Mouse (Mus musculus): Measurements from ENCODE around the gene Nfkbie.

The Nfkbie gene

GRCm38 (mm10) chr17:45602984-45603383, 47.5 kb downstream of the Nfkbie start:
- TF ChIP-seq NANOG (IDR thresholded peaks at IDR 0.05; ENCODE audit: borderline replicate concordance, low read length) = no peak
- no peak for TF ChIP-seq POU5F1 (IDR thresholded peaks at IDR 0.05; ENCODE audit: borderline replicate concordance, low read length)
- no peak for TF ChIP-seq CTCF (conservative IDR thresholded peaks at IDR 0.05; ENCODE audit: low read length)
- peaks cover 83% of the 10 kb centered on the region for H3K4me1 ChIP-seq (replicated peaks; ENCODE audit: low read depth, low read length)
- H3K36me3 ChIP-seq (ENCODE audit: insufficient read depth, low read length) = peaks cover 22% of the 10 kb centered on the region

DNA sequence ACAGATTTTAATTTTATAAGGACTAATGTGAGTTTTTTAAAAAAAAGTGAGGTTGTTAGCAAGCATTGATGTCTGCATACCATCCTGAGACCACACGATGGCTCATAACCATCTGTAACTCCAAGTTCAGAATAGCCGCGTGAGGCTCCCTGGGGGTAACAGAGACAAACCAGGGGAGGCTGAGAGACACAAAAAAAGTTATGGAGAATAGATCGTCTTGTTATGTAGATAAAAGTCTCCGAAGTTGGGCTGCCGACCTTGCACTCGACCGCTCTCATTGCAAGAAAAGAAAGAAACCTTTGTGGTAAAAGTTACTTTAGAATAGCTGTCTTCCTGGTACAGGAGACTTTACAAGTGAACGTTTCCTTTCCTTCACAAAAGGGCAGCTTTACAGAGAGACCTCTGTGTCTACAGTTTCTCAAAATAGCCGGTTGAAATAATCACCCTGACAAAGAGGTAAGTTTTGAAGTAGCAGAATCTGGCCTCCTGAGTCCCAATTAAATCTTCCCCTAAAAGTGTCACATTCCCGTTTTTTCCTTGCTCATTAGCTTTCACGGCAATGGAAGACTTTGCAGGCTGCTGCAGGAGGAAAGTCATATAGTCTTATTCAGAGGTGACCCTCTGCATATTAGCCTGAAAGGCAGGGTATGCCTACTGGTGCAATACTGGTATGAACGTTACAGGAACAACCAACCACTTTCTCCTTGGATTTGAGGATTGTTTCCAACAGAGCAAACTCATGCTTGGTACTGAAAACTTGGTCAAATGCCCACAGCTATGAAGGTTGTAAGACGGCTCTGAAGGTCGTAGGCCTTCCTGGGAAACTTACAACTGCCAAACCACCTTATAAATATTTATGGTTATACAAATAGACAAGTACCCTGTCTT, 51.7 kb downstream of the Nfkbie start:
- H3K4me3 ChIP-seq (replicated peaks; ENCODE audit: low read length) = no peak overlapping the region
- H3K4me1 ChIP-seq (replicated peaks; ENCODE audit: low read depth, low read length) = peaks cover 93% of the 10 kb centered on the region
- peak; percentile 97 for TF ChIP-seq NANOG (IDR thresholded peaks at IDR 0.05; ENCODE audit: borderline replicate concordance, low read length)
- TF ChIP-seq POU5F1 (IDR thresholded peaks at IDR 0.05; ENCODE audit: borderline replicate concordance, low read length) = no peak
- H3K36me3 ChIP-seq (ENCODE audit: insufficient read depth, low read length) = no peaks in the 10 kb centered on the region
- H3K27me3 ChIP-seq (ENCODE audit: insufficient read depth, low read length) = no peaks in the 10 kb centered on the region
- no peaks in the 10 kb centered on the region for H3K9me3 ChIP-seq (ENCODE audit: low read length)

More at GRCm38 (mm10) chr17:45602984-45603383, 47.5 kb downstream of the Nfkbie start:
- Histone ChIP-seq H3K27me3 (ENCODE audit: insufficient read depth, low read length) (no peaks in the 10 kb centered on the region), H3K4me3 (replicated peaks; ENCODE audit: low read length) (peak overlapping the region; percentile 93), H3K9me3 (ENCODE audit: low read length) (no peaks in the 10 kb centered on the region)

- Histone ChIP-seq H3K36me3 (ENCODE audit: insufficient read depth, low read length) (no peaks in the 10 kb centered on the region), H3K4me1 (replicated peaks; ENCODE audit: low read depth, low read length) (peaks cover 94% of the 10 kb centered on the region), H3K27me3 (ENCODE audit: insufficient read depth, low read length) (no peaks in the 10 kb centered on the region), H3K9me3 (ENCODE audit: low read length) (no peaks in the 10 kb centered on the region), H3K4me3 (replicated peaks; ENCODE audit: low read length) (no peak overlapping the region)
- TF ChIP-seq NANOG (IDR thresholded peaks at IDR 0.05; ENCODE audit: borderline replicate concordance, low read length) (no peak), POU5F1 (IDR thresholded peaks at IDR 0.05; ENCODE audit: borderline replicate concordance, low read length) (no peak), CTCF (conservative IDR thresholded peaks at IDR 0.05; ENCODE audit: low read length) (no peak)
Measured at GRCm38 (mm10) chr17:45608396-45608795, 52.9 kb downstream of the Nfkbie start.

DNA sequence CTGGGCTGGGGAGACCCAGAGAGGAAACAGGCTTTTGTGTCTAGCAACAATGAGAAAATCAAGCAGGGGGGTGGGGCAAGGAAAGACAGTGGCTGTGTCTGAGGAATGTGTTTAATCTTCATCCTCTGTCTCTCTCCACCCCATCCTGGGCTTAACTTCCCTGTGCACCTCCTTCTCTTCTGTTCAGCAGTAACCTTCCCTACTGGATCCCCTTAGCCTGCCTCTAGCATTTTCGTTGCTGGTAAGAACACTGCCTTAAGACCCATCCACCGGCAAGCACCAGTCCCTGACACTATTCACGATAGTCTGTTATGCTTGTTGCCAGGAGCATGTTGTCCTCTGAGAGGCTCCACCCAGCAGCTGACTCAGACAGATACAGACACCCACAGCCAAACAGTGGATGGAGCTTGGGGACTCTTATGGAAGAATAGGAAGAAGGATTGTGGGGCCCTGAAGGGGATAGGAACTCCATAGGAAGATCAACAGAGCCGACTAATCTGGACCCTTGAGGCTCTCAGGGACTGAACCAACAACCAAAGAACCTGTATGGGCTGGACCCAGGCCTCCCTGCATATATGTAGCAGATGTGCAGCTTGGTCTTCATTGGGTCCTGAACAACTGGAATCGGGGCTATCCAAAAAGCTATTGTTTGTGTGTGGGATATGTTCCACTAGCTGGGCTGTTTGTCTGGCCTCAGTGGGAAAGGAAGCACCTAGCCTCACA, 54.8 kb downstream of the Nfkbie start:
- TF ChIP-seq NANOG (IDR thresholded peaks at IDR 0.05; ENCODE audit: borderline replicate concordance, low read length) = no peak
- TF ChIP-seq POU5F1 (IDR thresholded peaks at IDR 0.05; ENCODE audit: borderline replicate concordance, low read length) = no peak
- no peak for TF ChIP-seq CTCF (conservative IDR thresholded peaks at IDR 0.05; ENCODE audit: low read length)
- H3K27me3 ChIP-seq (ENCODE audit: insufficient read depth, low read length) = no peaks in the 10 kb centered on the region
- H3K9me3 ChIP-seq (ENCODE audit: low read length) = no peaks in the 10 kb centered on the region
- peak overlapping the region; percentile 46 for H3K4me3 ChIP-seq (replicated peaks; ENCODE audit: low read length)
- H3K4me1 ChIP-seq (replicated peaks; ENCODE audit: low read depth, low read length) = peaks cover 91% of the 10 kb centered on the region
- H3K36me3 ChIP-seq (ENCODE audit: insufficient read depth, low read length) = no peaks in the 10 kb centered on the region

- H3K4me3 ChIP-seq (replicated peaks; ENCODE audit: low read length) = no peak overlapping the region; the same call in 1 of the 2 replicates
- H3K9me3 ChIP-seq (ENCODE audit: low read length) = no peaks in the 10 kb centered on the region
- TF ChIP-seq POU5F1 (IDR thresholded peaks at IDR 0.05; ENCODE audit: borderline replicate concordance, low read length) (no peak), NANOG (IDR thresholded peaks at IDR 0.05; ENCODE audit: borderline replicate concordance, low read length) (no peak), CTCF (conservative IDR thresholded peaks at IDR 0.05; ENCODE audit: low read length) (no peak)
- no peaks in the 10 kb centered on the region for H3K36me3 ChIP-seq (ENCODE audit: insufficient read depth, low read length)
- no peaks in the 10 kb centered on the region for H3K27me3 ChIP-seq (ENCODE audit: insufficient read depth, low read length)
- H3K4me1 ChIP-seq (replicated peaks; ENCODE audit: low read depth, low read length) = peaks cover 92% of the 10 kb centered on the region
Measured at GRCm38 (mm10) chr17:45612008-45612407, 56.5 kb downstream of the Nfkbie start.
